Mouse (Mus musculus): ENCODE data around the gene Myo3b. TPM values are rescaled to one million over a fixed set of nuclear protein-coding genes. Genes with fewer than 3 reads are reported as not detected.

The Myo3b gene
- polyA plus RNA-seq, 1 experiment from 2014 or later: 0.41 TPM

Other genes with a start within 250 kb of the Myo3b start
- 1.3 TPM in 2 replicates for gene Ccdc173, start 249.6 kb upstream of the Myo3b start, polyA plus RNA-seq (2016; fragmentation: Nextera tagmentation; extraction: Ambion mirVana)
- 17.6 and 18.3 TPM in 2 replicates for gene Phospho2, start 249.5 kb upstream of the Myo3b start, polyA plus RNA-seq (2016; fragmentation: Nextera tagmentation; extraction: Ambion mirVana)
- gene Klhl23, start 217.2 kb upstream of the Myo3b start, polyA plus RNA-seq (2016; fragmentation: Nextera tagmentation; extraction: Ambion mirVana): 58.9 and 64.1 TPM in 2 replicates
- gene Ssb, start 177.6 kb upstream of the Myo3b start, polyA plus RNA-seq (2016; fragmentation: Nextera tagmentation; extraction: Ambion mirVana): 233 and 248 TPM in 2 replicates
- 33.6 and 37.1 TPM in 2 replicates for gene Mettl5, start 153.5 kb upstream of the Myo3b start, polyA plus RNA-seq (2016; fragmentation: Nextera tagmentation; extraction: Ambion mirVana)
- 18.6 and 20.3 TPM in 2 replicates for gene Ubr3, start 141.9 kb upstream of the Myo3b start, polyA plus RNA-seq (2016; fragmentation: Nextera tagmentation; extraction: Ambion mirVana)

Data from heart, embryonic 12.5 days (tissue).